Comparison of ENCODE assay signal across 16 mouse cellular contexts in genomic region chr13:73426587-73426986, GRCm38 (mm10). TPM values are rescaled to one million over a fixed set of nuclear protein-coding genes. Genes with fewer than 3 reads are reported as not detected.
DNase-seq lines count a peak whose midpoint lies in the region; ATAC-seq and TF ChIP-seq lines count a peak whose summit lies in the region.
"Had no signal": no experiment of that assay in that cellular context is flagged by ENCODE, and none has a peak within 500 bp of the region (broad histone marks: within the 10 kb centered on the region; RNA-seq: fewer than 3 reads in every experiment).

No protein-coding gene starts in this region.

- no peak for TF ChIP-seq CTCF in hindbrain, postnatal 0 days (IDR thresholded peaks at IDR 0.05; ENCODE audit: low read depth)
- no peak for TF ChIP-seq CTCF in midbrain, postnatal 0 days (IDR thresholded peaks at IDR 0.05)
- TF ChIP-seq CTCF in left cerebral cortex, adult 2 months (IDR thresholded peaks at IDR 0.05) = no peak

- WGBS in hindbrain, postnatal 0 days = 81% methylated on average over 4 of the region's 4 CpGs
- WGBS in hindbrain, embryonic 11.5 days = 84% methylated on average over 4 of the region's 4 CpGs
- 77% methylated on average over 4 of the region's 4 CpGs for WGBS in midbrain, embryonic 16.5 days
- 78% methylated on average over 4 of the region's 4 CpGs for WGBS in midbrain, postnatal 0 days

- H3K9ac ChIP-seq in hindbrain, postnatal 0 days (replicated peaks; ENCODE audit: low read length) = no peak overlapping the region
- H3K9ac ChIP-seq in hindbrain, embryonic 11.5 days (ENCODE audit: low read depth, low read length) = no peak overlapping the region
- H3K9ac ChIP-seq in midbrain, embryonic 16.5 days (ENCODE audit: low read depth, low read length) = no peak overlapping the region
- no peak overlapping the region for H3K9ac ChIP-seq in midbrain, postnatal 0 days (replicated peaks; ENCODE audit: low read length, poor library complexity, severe bottlenecking)
- H3K9ac ChIP-seq: embryonic facial prominence, embryonic 12.5 days; forebrain, embryonic 15.5 days; limb, embryonic 15.5 days had no signal

- intact Hi-C loops in left cerebral cortex, adult 2 months (cut with DNase I) = loop anchor here (1.0 to 10.0 kb wide), 5 partner anchors 40 to 268 kb away; partner anchors contain the start of genes Clptm1l, Lpcat1 and Tert

- no peak overlapping the region for H3K4me3 ChIP-seq in hindbrain, postnatal 0 days (ENCODE audit: low read length)
- H3K4me3 ChIP-seq in hindbrain, embryonic 11.5 days (ENCODE audit: low read depth, low read length) = no peak overlapping the region
- H3K4me3 ChIP-seq in midbrain, embryonic 16.5 days (ENCODE audit: low read depth, low read length) = no peak overlapping the region
- H3K4me3 ChIP-seq in midbrain, postnatal 0 days (ENCODE audit: low read depth, low read length) = no peak overlapping the region
- no peak overlapping the region for H3K4me3 ChIP-seq in left cerebral cortex, adult 2 months
- H3K4me3 ChIP-seq: embryonic facial prominence, embryonic 12.5 days; erythroblast, embryonic 14.5 days; forebrain, embryonic 15.5 days; heart, adult 2 months; layer of hippocampus, adult 2 months; limb, embryonic 15.5 days; megakaryocyte, embryonic 14.5 days had no signal

- no peak for DNase-seq in hindbrain, postnatal 0 days (ENCODE audit: low spot score)
- DNase-seq in hindbrain, embryonic 11.5 days (ENCODE audit: low spot score) = no peak
- DNase-seq in midbrain, postnatal 0 days (ENCODE audit: low spot score) = no peak
- peak; percentile 40 to 43 for DNase-seq in frontal cortex, postnatal 36 days (ENCODE audit: low spot score in 2 of 2)
- peak; percentile 43 to 55 for DNase-seq in left cerebral cortex, adult 2 months (ENCODE audit: extremely low spot score in 1 of 2, low spot score in 2 of 2)
- no peak for DNase-seq in layer of hippocampus, postnatal 36 days
- DNase-seq: lung, adult 2 months had no signal

- H3K36me3 ChIP-seq in hindbrain, postnatal 0 days (ENCODE audit: insufficient read depth, low read length) = no peaks in the 10 kb centered on the region
- H3K36me3 ChIP-seq in hindbrain, embryonic 11.5 days (ENCODE audit: control insufficient read depth, insufficient read depth, low read length) = no peaks in the 10 kb centered on the region
- no peaks in the 10 kb centered on the region for H3K36me3 ChIP-seq in midbrain, embryonic 16.5 days (ENCODE audit: control insufficient read depth, insufficient read depth, low read length)
- no peaks in the 10 kb centered on the region for H3K36me3 ChIP-seq in midbrain, postnatal 0 days (ENCODE audit: insufficient read depth, low read length)
- H3K36me3 ChIP-seq: embryonic facial prominence, embryonic 12.5 days; forebrain, embryonic 15.5 days; limb, embryonic 15.5 days had no signal

- no peaks in the 10 kb centered on the region for H3K9me3 ChIP-seq in hindbrain, postnatal 0 days (ENCODE audit: low read length)
- H3K9me3 ChIP-seq in hindbrain, embryonic 11.5 days (ENCODE audit: control insufficient read depth, low read length) = no peaks in the 10 kb centered on the region
- H3K9me3 ChIP-seq in midbrain, embryonic 16.5 days (replicated peaks; ENCODE audit: control insufficient read depth, low read length, poor library complexity, severe bottlenecking) = no peaks in the 10 kb centered on the region
- H3K9me3 ChIP-seq in midbrain, postnatal 0 days (ENCODE audit: low read length) = no peaks in the 10 kb centered on the region
- H3K9me3 ChIP-seq: embryonic facial prominence, embryonic 12.5 days; forebrain, embryonic 15.5 days; limb, embryonic 15.5 days; megakaryocyte, embryonic 14.5 days had no signal

- ATAC-seq in hindbrain, postnatal 0 days = 0 out of 2 replicates have a peak, but pooled peaks have one; percentile 41
- ATAC-seq in hindbrain, embryonic 11.5 days (ENCODE audit: low FRiP score) = no peak
- peak; percentile 60; the same call in 1 of the 2 replicates for ATAC-seq in midbrain, embryonic 16.5 days
- ATAC-seq in midbrain, postnatal 0 days (ENCODE audit: low FRiP score) = no peak
- no peak for ATAC-seq in CD4-positive, CD25-positive, alpha-beta regulatory T cell, adult 4 months

- no peak overlapping the region for H3K4me2 ChIP-seq in hindbrain, postnatal 0 days (ENCODE audit: low read depth, low read length)
- H3K4me2 ChIP-seq in hindbrain, embryonic 11.5 days (replicated peaks; ENCODE audit: low read depth, low read length) = no peak overlapping the region
- H3K4me2 ChIP-seq in midbrain, embryonic 16.5 days (ENCODE audit: low read length) = no peak overlapping the region
- H3K4me2 ChIP-seq in midbrain, postnatal 0 days (ENCODE audit: low read depth, low read length, poor library complexity, severe bottlenecking) = no peak overlapping the region
- H3K4me2 ChIP-seq: embryonic facial prominence, embryonic 12.5 days had no signal

- no peak overlapping the region for H3K27ac ChIP-seq in hindbrain, postnatal 0 days
- H3K27ac ChIP-seq in hindbrain, embryonic 11.5 days (ENCODE audit: low read depth, low read length) = no peak overlapping the region
- H3K27ac ChIP-seq in midbrain, embryonic 16.5 days (ENCODE audit: low read length) = no peak overlapping the region
- no peak overlapping the region for H3K27ac ChIP-seq in midbrain, postnatal 0 days (ENCODE audit: low read depth, low read length)
- no peak overlapping the region for H3K27ac ChIP-seq in left cerebral cortex, adult 2 months
- H3K27ac ChIP-seq: embryonic facial prominence, embryonic 12.5 days; forebrain, embryonic 15.5 days; heart, adult 2 months; layer of hippocampus, adult 2 months; limb, embryonic 15.5 days had no signal

- no peaks in the 10 kb centered on the region for H3K27me3 ChIP-seq in hindbrain, postnatal 0 days (ENCODE audit: insufficient read depth, low read length)
- no peaks in the 10 kb centered on the region for H3K27me3 ChIP-seq in hindbrain, embryonic 11.5 days (ENCODE audit: control insufficient read depth, insufficient read depth, low read length)
- H3K27me3 ChIP-seq in midbrain, embryonic 16.5 days (ENCODE audit: control insufficient read depth, insufficient read depth, low read depth, low read length) = no peaks in the 10 kb centered on the region
- H3K27me3 ChIP-seq in midbrain, postnatal 0 days (ENCODE audit: insufficient read depth, low read length) = no peaks in the 10 kb centered on the region
- H3K27me3 ChIP-seq: forebrain, embryonic 15.5 days had no signal

- no peaks in the 10 kb centered on the region for H3K4me1 ChIP-seq in hindbrain, postnatal 0 days (ENCODE audit: insufficient read depth, low read length)
- no peaks in the 10 kb centered on the region for H3K4me1 ChIP-seq in hindbrain, embryonic 11.5 days (replicated peaks; ENCODE audit: control insufficient read depth, insufficient read depth, low read length)
- no peaks in the 10 kb centered on the region for H3K4me1 ChIP-seq in midbrain, embryonic 16.5 days (ENCODE audit: control insufficient read depth, insufficient read depth, low read length)
- no peaks in the 10 kb centered on the region for H3K4me1 ChIP-seq in midbrain, postnatal 0 days (ENCODE audit: insufficient read depth, low read length)
- H3K4me1 ChIP-seq: embryonic facial prominence, embryonic 12.5 days had no signal

RNA-seq across cellular contexts. Expression of gene Lpcat1, which starts 40.4 kb away (rescaled TPM):
- total RNA-seq in hindbrain, postnatal 0 days (2014; rRNA removed) = 191 and 199 TPM in 2 replicates
- polyA plus RNA-seq in hindbrain, postnatal 0 days (2015; fragmentation: Nextera tagmentation; extraction: Ambion mirVana) = 75.7 and 78.5 TPM in 2 replicates
- polyA plus RNA-seq in hindbrain, embryonic 11.5 days (2014; fragmentation: Nextera tagmentation; extraction: Ambion mirVana) = 51.2 and 51.5 TPM in 2 replicates
- polyA plus RNA-seq in midbrain, embryonic 16.5 days (2015; fragmentation: Nextera tagmentation; extraction: Ambion mirVana) = 75.7 and 78.3 TPM in 2 replicates
- total RNA-seq in midbrain, postnatal 0 days (2014; rRNA removed) = 168 and 225 TPM in 2 replicates
- polyA plus RNA-seq in midbrain, postnatal 0 days (2015; fragmentation: Nextera tagmentation; extraction: Ambion mirVana) = 83.4 and 86.2 TPM in 2 replicates
- total RNA-seq in left cerebral cortex, adult 2 months (2021) = 10 to 100 TPM; 40.8 to 47.2 TPM
- 10 to 100 TPM; 29.0 to 34.0 TPM for polyA plus RNA-seq in CD4-positive, CD25-positive, alpha-beta regulatory T cell, adult 4 months (2017; shearing (Covaris generic))
- 10 to 100 TPM; 36.6 to 39.4 TPM for total RNA-seq in layer of hippocampus, postnatal 36 days (2021)

Comparison
In these comparisons a context has a peak if more than half of its experiments do, and no peak if none do; other contexts are left out.
1. ATAC-seq: peak in hindbrain, postnatal 0 days (single experiment) and midbrain, embryonic 16.5 days (single experiment); none in hindbrain, embryonic 11.5 days (single experiment), midbrain, postnatal 0 days (single experiment) and CD4-positive, CD25-positive, alpha-beta regulatory T cell, adult 4 months (single experiment).
2. DNase-seq: peak in frontal cortex, postnatal 36 days (2 of 2) and left cerebral cortex, adult 2 months (2 of 2); none in hindbrain, postnatal 0 days (single experiment), hindbrain, embryonic 11.5 days (single experiment), midbrain, postnatal 0 days (single experiment) and layer of hippocampus, postnatal 36 days (0 of 2).